Mouse (Mus musculus) CH12.LX (cell line): Measurements from ENCODE around the gene Ccdc150. TPM values are rescaled to one million over a fixed set of nuclear protein-coding genes. Genes with fewer than 3 reads are reported as not detected.

Experiments used
- DNase-seq: peaks from one replicate; pipeline ENCODE4 v3.0.0-alpha.2; 2013; ENCODE audit errors: extremely low read depth
- H3K27ac ChIP-seq: 2 replicates; pipeline ENCODE4 v1.5.1; 2012; ENCODE audit warnings: low read depth, mild to moderate bottlenecking, control low read depth, moderate library complexity; ENCODE audit not compliant: insufficient read depth
- H3K27me3 ChIP-seq: replicated peaks from 2 replicates; pipeline ENCODE3; 2012; ENCODE audit warnings: inconsistent platforms
- H3K36me3 ChIP-seq, 2 experiments: replicated peaks in 1 of 2; 2 replicates each; pipeline versions ENCODE3 to v1.6.1; 2012; ENCODE audit warnings: inconsistent platforms in 1 of 2, low read length in 1 of 2, mild to moderate bottlenecking in 1 of 2, mixed read lengths in 1 of 2, moderate library complexity in 1 of 2; ENCODE audit not compliant: control insufficient read depth in 1 of 2, insufficient read depth in 1 of 2
- H3K4me1 ChIP-seq, 2 experiments: 2 replicates each; pipeline ENCODE4 v1.6.1; 2012; ENCODE audit warnings: inconsistent platforms in 1 of 2, moderate library complexity in 1 of 2; ENCODE audit not compliant: insufficient read depth in 2 of 2, control insufficient read depth in 1 of 2
- H3K4me2 ChIP-seq: 2 replicates; pipeline ENCODE4 v1.6.1; 2012; ENCODE audit warnings: low read depth, mild to moderate bottlenecking, control low read depth; ENCODE audit not compliant: poor library complexity, insufficient read depth, severe bottlenecking
- H3K4me3 ChIP-seq, 3 experiments: fragments of 150-350 bp in 1 of 3; sonication (generic) in 1 of 3; replicated peaks in 1 of 3; 2 replicates each; pipeline versions ENCODE3 to v1.5.1; 2011 to 2012; ENCODE audit warnings: low read depth in 2 of 3, low read length in 2 of 3, mild to moderate bottlenecking in 2 of 3, moderate library complexity in 2 of 3, control low read depth in 1 of 3, improper control_type of control experiment in 1 of 3, inconsistent platforms in 1 of 3, mixed read lengths in 1 of 3; ENCODE audit not compliant: poor library complexity in 1 of 3
- H3K79me2 ChIP-seq: replicated peaks from 2 replicates; pipeline ENCODE4 v1.6.1; 2012; ENCODE audit warnings: mild to moderate bottlenecking, moderate library complexity; ENCODE audit not compliant: control insufficient read depth, poor library complexity, insufficient read depth, severe bottlenecking; ENCODE audit errors: extremely low read depth
- H3K9ac ChIP-seq: 2 replicates; pipeline ENCODE4 v1.6.1; 2012; ENCODE audit warnings: low read depth, mild to moderate bottlenecking, control low read depth, moderate library complexity; ENCODE audit not compliant: insufficient read depth
- H3K9me3 ChIP-seq: replicated peaks from 2 replicates; pipeline ENCODE3; 2012; ENCODE audit warnings: low read length, inconsistent platforms, mixed read lengths
- BHLHE40 ChIP-seq: IDR thresholded peaks from 2 replicates; pipeline ENCODE4 v1.6.1; 2011; ENCODE audit warnings: mild to moderate bottlenecking, low read depth, low read length, improper control_type of control experiment
- CHD2 ChIP-seq: IDR thresholded peaks from 2 replicates; pipeline ENCODE4 v1.6.1; 2011; ENCODE audit warnings: low read length, improper control_type of control experiment
- CTCF ChIP-seq, 2 experiments: IDR thresholded peaks in 1 of 2; conservative IDR thresholded peaks in 1 of 2; 2 replicates each; pipeline ENCODE4 v1.5.1; 2011 to 2012; ENCODE audit warnings: low read depth in 2 of 2, low read length in 2 of 2, improper control_type of control experiment in 1 of 2, inconsistent platforms in 1 of 2, mild to moderate bottlenecking in 1 of 2, moderate library complexity in 1 of 2
- ELF1 ChIP-seq: IDR thresholded peaks from 2 replicates; pipeline ENCODE4 v1.6.1; 2014; ENCODE audit warnings: low read depth, mild to moderate bottlenecking, inconsistent platforms, low read length, improper control_type of control experiment
- EP300 ChIP-seq: IDR thresholded peaks from 2 replicates; pipeline ENCODE4 v1.6.1; 2011; ENCODE audit warnings: low read length, improper control_type of control experiment
- ETS1 ChIP-seq: conservative IDR thresholded peaks from 2 replicates; pipeline ENCODE4 v1.6.1; 2012; ENCODE audit warnings: low read depth, mild to moderate bottlenecking, inconsistent platforms, low read length, improper control_type of control experiment, moderate library complexity
- HCFC1 ChIP-seq: IDR thresholded peaks from 2 replicates; pipeline ENCODE4 v1.6.1; 2012; ENCODE audit warnings: low read depth, mild to moderate bottlenecking, inconsistent platforms, low read length, improper control_type of control experiment
- IRF4 ChIP-seq: IDR thresholded peaks from 2 replicates; pipeline ENCODE4 v1.6.1; 2014; ENCODE audit warnings: low read depth, mild to moderate bottlenecking, inconsistent platforms, low read length, improper control_type of control experiment
- JUN ChIP-seq: IDR thresholded peaks from 2 replicates; pipeline ENCODE4 v1.6.1; 2011; ENCODE audit warnings: low read depth, mild to moderate bottlenecking, low read length, improper control_type of control experiment, moderate library complexity; ENCODE audit not compliant: insufficient read depth
- JUND ChIP-seq: conservative IDR thresholded peaks from 2 replicates; pipeline ENCODE4 v1.6.1; 2011; ENCODE audit warnings: low read depth, low read length, improper control_type of control experiment
- MEF2A ChIP-seq: IDR thresholded peaks from 2 replicates; pipeline ENCODE4 v1.6.1; 2014; ENCODE audit warnings: low read depth, mild to moderate bottlenecking, inconsistent platforms, low read length, improper control_type of control experiment, borderline replicate concordance
- MYC ChIP-seq: IDR thresholded peaks from 2 replicates; pipeline ENCODE4 v1.6.1; 2011; ENCODE audit warnings: low read depth, mild to moderate bottlenecking, improper control_type of control experiment, low read length
- NELFE ChIP-seq: IDR thresholded peaks from 2 replicates; pipeline ENCODE4 v1.6.1; 2011; ENCODE audit warnings: low read depth, low read length, improper control_type of control experiment
- POLR2A ChIP-seq: IDR thresholded peaks from 2 replicates; pipeline ENCODE4 v1.6.1; 2011; ENCODE audit warnings: low read depth, mild to moderate bottlenecking, improper control_type of control experiment, low read length
- POLR2AphosphoS2 ChIP-seq: IDR thresholded peaks from 2 replicates; pipeline ENCODE4 v1.6.1; 2011; ENCODE audit warnings: low read depth, low read length, improper control_type of control experiment
- RAD21 ChIP-seq: IDR thresholded peaks from 2 replicates; pipeline ENCODE4 v1.6.1; 2011; ENCODE audit warnings: low read depth, mild to moderate bottlenecking, low read length, improper control_type of control experiment, moderate library complexity
- RCOR1 ChIP-seq: conservative IDR thresholded peaks from 2 replicates; pipeline ENCODE4 v1.6.1; 2012; ENCODE audit warnings: low read depth, mild to moderate bottlenecking, inconsistent platforms, low read length, improper control_type of control experiment
- SIN3A ChIP-seq: IDR thresholded peaks from 2 replicates; pipeline ENCODE4 v1.6.1; 2012; ENCODE audit warnings: low read length, improper control_type of control experiment, inconsistent platforms
- SMC3 ChIP-seq: IDR thresholded peaks from 2 replicates; pipeline ENCODE4 v1.6.1; 2011; ENCODE audit warnings: low read depth, low read length, improper control_type of control experiment
- TBP ChIP-seq: conservative IDR thresholded peaks from 2 replicates; pipeline ENCODE4 v1.6.1; 2011; ENCODE audit warnings: low read depth, low read length, improper control_type of control experiment
- TCF12 ChIP-seq: IDR thresholded peaks from 2 replicates; pipeline ENCODE4 v1.6.1; 2014; ENCODE audit warnings: low read depth, mild to moderate bottlenecking, inconsistent platforms, low read length, improper control_type of control experiment
- UBTF ChIP-seq: IDR thresholded peaks from 2 replicates; pipeline ENCODE4 v1.6.1; 2012; ENCODE audit warnings: low read depth, mild to moderate bottlenecking, inconsistent platforms, low read length, improper control_type of control experiment, moderate library complexity
- USF2 ChIP-seq: conservative IDR thresholded peaks from 2 replicates; pipeline ENCODE4 v1.6.1; 2011; ENCODE audit warnings: low read depth, low read length, improper control_type of control experiment
- ZC3H11A ChIP-seq: IDR thresholded peaks from 2 replicates; pipeline ENCODE4 v1.6.1; 2012; ENCODE audit warnings: low read depth, mild to moderate bottlenecking, inconsistent platforms, low read length, improper control_type of control experiment
- ZMIZ1 ChIP-seq: IDR thresholded peaks from 2 replicates; pipeline ENCODE4 v1.6.1; 2012; ENCODE audit warnings: low read depth, mild to moderate bottlenecking, inconsistent platforms, low read length, improper control_type of control experiment
- ZNF384 ChIP-seq: IDR thresholded peaks from 2 replicates; pipeline ENCODE4 v1.6.1; 2012; ENCODE audit warnings: low read depth, low read length, improper control_type of control experiment, inconsistent platforms
- dilution Hi-C: fragments of 300-500 bp; cut with MboI; formaldehyde crosslinking; loops from 2 replicates; pipeline ENCODE4 v1.14.3; 2020; ENCODE audit warnings: low sequenced_read_pairs; ENCODE audit not compliant: extremely low pct_unique_long_range_greater_than_20kb, extremely low pct_ligation_motif_present
- in situ Hi-C: fragments of 300-500 bp; cut with MboI; formaldehyde crosslinking; loops from 3 replicates; pipeline ENCODE4 v1.14.3; 2019; ENCODE audit warnings: low sequenced_read_pairs, low pct_ligation_motif_present, low pct_unique_long_range_greater_than_20kb, mixed read lengths
- polyA plus RNA-seq: library from polyadenylated mRNA; unstranded; fragments of >175 nt; gene quantifications from 2 replicates; pipeline ENCODE4 v1.2.1, GENCODE M21; 2012; ENCODE audit warnings: low read depth; ENCODE audit not compliant: insufficient read length
- total RNA-seq, 2 experiments: library from RNA; depleted of rRNA; stranded (reverse); fragments of 300-350 nt in 1 of 2; fragments of >200 nt in 1 of 2; gene quantifications; 2 replicates each; pipeline ENCODE4 v1.2.3; 2012 to 2014

Gene Ccdc150
- total RNA-seq (2012; rRNA removed) (not detected in 2 replicates), total RNA-seq (2014; rRNA removed) (not detected in 2 replicates), polyA plus RNA-seq (not detected in 2 replicates)

DNA sequence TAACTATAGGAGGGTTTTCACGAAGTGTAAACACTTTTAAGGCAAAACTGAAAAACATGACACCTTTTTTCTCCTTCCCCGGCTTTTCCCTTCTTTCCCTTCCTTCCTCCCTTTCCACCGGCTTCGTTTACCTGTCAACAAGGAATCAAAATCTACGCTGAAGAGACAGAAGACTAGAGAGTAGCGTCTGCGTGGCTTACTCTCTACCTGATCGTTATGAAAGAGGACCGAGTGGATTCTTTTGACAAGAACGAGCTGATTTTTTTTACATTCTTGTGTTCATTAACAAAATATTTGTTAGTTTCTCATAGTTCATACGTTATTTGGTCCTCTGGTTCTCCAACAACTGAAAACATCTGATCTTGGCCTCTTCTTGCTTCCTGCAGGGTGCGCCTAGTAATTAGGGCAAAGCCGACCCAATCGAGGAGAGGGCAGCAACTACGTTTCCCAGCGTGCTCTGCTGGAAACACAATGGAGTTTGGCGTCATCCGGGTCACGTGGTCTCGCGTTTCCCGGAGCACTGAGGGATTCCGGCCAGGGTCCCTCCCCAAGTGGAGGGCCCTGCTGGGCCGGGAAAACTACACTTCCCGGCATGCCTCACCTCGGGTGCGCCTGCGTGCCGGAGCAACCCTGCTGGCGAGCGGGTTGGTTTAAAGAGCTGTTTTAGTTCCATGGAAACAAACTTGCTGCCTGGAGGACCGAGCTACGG, at the start of gene Ccdc150:
TSS of gene Ccdc150 (plus strand) at position 526 of the 709 bp plus-strand sequence.
- no peak within 1 kb of the TSS for H3K27ac ChIP-seq
- no peaks in the 10 kb centered on the region for H3K27me3 ChIP-seq
- TF ChIP-seq ZNF384: no peak
- TF ChIP-seq UBTF: no peak
- TF ChIP-seq JUND: no peak
- TF ChIP-seq ZC3H11A: no peak
- no peak for TF ChIP-seq POLR2AphosphoS2
- TF ChIP-seq POLR2A: no peak
- no peak for TF ChIP-seq RAD21
- no peak for TF ChIP-seq TCF12
- no peak for TF ChIP-seq IRF4
- TF ChIP-seq NELFE: no peak
- TF ChIP-seq SMC3: no peak
- TF ChIP-seq CTCF (conservative IDR thresholded peaks at IDR 0.05 in 1 of 2, IDR thresholded peaks at IDR 0.05 in 1 of 2; ENCODE audit: low read depth in 2 of 2, low read length in 2 of 2): no peak
- no peak for TF ChIP-seq JUN
- TF ChIP-seq TBP: no peak
- TF ChIP-seq MYC: no peak
- dilution Hi-C loops (no loop called here), in situ Hi-C loops (no loop called here)
- H3K36me3 ChIP-seq: no peaks in the 10 kb centered on the region
- no peaks in the 10 kb centered on the region for H3K79me2 ChIP-seq
- no peak within 1 kb of the TSS for H3K4me2 ChIP-seq
- H3K9ac ChIP-seq: no peak within 1 kb of the TSS
- H3K4me1 ChIP-seq: peaks cover 0 to 8% of the 10 kb centered on the region in 2 experiments; a peak in 1 of 4 replicates
- no peaks in the 10 kb centered on the region for H3K9me3 ChIP-seq
- no peak for DNase-seq
- no peak within 1 kb of the TSS for H3K4me3 ChIP-seq

DNA sequence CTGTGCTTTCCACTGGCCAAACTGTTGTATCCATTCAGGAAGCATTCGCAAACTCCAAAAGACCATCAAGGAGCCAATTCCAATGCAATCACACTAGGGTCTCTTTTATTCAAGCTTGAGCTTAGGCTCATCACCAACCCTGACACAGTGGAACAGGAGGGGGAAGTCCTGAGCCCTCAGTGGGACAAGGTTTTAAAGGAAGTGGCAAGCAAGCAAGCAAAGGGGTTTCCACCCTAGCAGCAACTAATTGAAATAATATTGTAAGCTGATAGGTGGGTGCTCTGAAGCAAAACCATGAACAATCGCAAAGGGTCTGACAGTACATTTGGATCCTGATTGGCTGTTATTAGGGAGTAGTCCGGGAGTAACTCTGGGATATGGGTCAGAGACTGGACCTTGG, 30.2 kb upstream of the Ccdc150 start:
- H3K9me3 ChIP-seq: no peaks in the 10 kb centered on the region
- H3K9ac ChIP-seq: no peak overlapping the region
- H3K27me3 ChIP-seq: no peaks in the 10 kb centered on the region
- 0 out of 2 replicates have a peak overlapping the region, but pooled peaks have one; percentile 1 for H3K4me2 ChIP-seq
- H3K4me3 ChIP-seq: no peak overlapping the region
- no peaks in the 10 kb centered on the region for H3K79me2 ChIP-seq
- dilution Hi-C loops: no loop called here
- peak overlapping the region; percentile 21; the same call in 1 of the 2 replicates for H3K27ac ChIP-seq
- H3K4me1 ChIP-seq: peaks cover 22 to 62% of the 10 kb centered on the region in 2 experiments
- in situ Hi-C loops: no loop called here
- TF ChIP-seq BHLHE40: no peak
- peak; percentile 54 for TF ChIP-seq MEF2A
- peak; percentile 62 for TF ChIP-seq ELF1
- no peak for TF ChIP-seq HCFC1
- TF ChIP-seq USF2: no peak
- peak; percentile 48 for TF ChIP-seq EP300
- TF ChIP-seq ZMIZ1: no peak
- peak; percentile 45; the same call in 1 of the 2 replicates for TF ChIP-seq TCF12
- no peak for TF ChIP-seq UBTF
- no peak for TF ChIP-seq ZC3H11A
- TF ChIP-seq CHD2: 0 out of 2 replicates have a peak, but pooled peaks have one; percentile 23
- peak; percentile 47; the same call in 1 of the 2 replicates for TF ChIP-seq IRF4
- no peak for TF ChIP-seq JUND
- peak; percentile 31 for TF ChIP-seq ETS1
- TF ChIP-seq RCOR1: no peak
- TF ChIP-seq SIN3A: no peak
- peak; percentile 55 for DNase-seq
- no peaks in the 10 kb centered on the region for H3K36me3 ChIP-seq
